Mouse (Mus musculus): ENCODE measurements around the gene Fermt2.

Fermt2 gene

GRCm38 (mm10) chr14:45529411-45530363 is at the start of gene Fermt2:
Fermt2 (minus strand) TSS chr14:45530118.
- peak; percentile 11 to 22 for DNase-seq (ENCODE audit: low spot score in 2 of 2)

GRCm38 (mm10) chr14:45566066-45566937 is 36.4 kb upstream of the Fermt2 start:
- peak; percentile 12 to 41 for DNase-seq (ENCODE audit: low spot score in 2 of 2)

GRCm38 (mm10) chr14:45565216-45566065 is 35.5 kb upstream of the Fermt2 start:
- DNase-seq (ENCODE audit: low spot score in 2 of 2), result no peak

DNA sequence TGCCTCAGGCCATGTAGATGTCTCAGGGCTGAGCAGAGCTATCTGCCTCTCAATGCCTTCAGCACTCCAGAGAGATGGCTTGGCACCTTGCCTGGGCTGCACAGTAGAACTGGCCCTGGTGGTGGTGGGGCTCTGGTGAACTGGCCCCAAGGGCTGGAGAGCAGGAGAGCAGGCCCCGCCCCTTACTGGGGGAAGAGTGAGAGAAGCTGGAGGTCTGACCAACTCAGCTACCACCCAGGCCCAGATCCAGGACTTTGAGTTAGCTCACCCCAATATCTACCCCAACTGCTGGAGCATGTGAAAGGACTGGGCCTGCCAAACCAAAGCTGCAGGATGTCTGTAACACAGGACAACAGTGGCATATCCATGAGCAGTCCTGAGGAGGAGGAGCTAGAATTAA is 33.7 kb upstream of the Fermt2 start:
- DNase-seq (ENCODE audit: low spot score in 2 of 2), result no peak

- no peak for DNase-seq (ENCODE audit: low spot score in 2 of 2)
These were observed 31.8 kb upstream of the Fermt2 start for GRCm38 (mm10) chr14:45561681-45562080.

- no peak for DNase-seq (ENCODE audit: low spot score in 2 of 2)
These were observed 29.1 kb upstream of the Fermt2 start for GRCm38 (mm10) chr14:45559018-45559417.

GRCm38 (mm10) chr14:45554336-45554735 is 24.4 kb upstream of the Fermt2 start:
- DNase-seq (ENCODE audit: low spot score in 2 of 2), result no peak

DNA sequence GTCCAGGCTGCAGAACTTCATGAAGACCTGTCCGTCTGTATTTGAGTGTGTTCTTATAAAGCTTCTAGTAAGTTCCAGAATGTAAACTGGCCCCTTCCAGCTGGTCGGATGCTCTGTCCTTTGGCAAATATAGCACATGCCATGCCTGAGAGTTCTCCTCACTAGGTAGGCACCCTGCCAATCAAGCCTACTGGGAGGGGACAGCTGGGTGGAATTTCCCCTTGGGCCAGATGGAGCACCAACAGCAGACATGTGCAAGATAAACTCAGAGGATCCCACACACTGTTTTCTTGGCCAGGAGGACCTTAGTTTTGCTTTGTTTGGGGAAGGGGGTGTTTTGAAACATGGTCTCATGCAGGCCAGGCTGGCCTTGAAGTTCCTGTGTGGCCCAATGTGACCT is 23.9 kb upstream of the Fermt2 start:
- no peak for DNase-seq (ENCODE audit: low spot score in 2 of 2)

DNA sequence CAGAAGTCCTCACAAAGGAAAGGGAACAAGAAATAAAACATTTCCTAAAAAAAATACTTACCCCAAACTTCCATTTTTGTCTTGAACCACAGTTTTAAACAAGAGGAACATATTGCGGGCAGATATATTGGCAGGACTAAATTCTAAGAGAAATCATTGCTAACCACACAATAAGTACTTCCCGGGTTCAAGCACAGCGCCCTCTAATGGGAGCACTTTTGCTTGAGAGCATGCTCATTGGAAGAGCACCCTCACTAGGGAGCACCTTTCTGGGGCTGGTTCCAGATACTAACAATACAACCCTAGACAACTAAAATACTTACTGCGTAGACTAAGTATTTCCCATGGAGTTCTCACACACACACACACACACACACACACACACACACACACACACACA is 22.5 kb upstream of the Fermt2 start:
- DNase-seq (ENCODE audit: low spot score in 2 of 2), result no peak

- DNase-seq (ENCODE audit: low spot score in 2 of 2), result no peak
These were observed 21.3 kb upstream of the Fermt2 start for GRCm38 (mm10) chr14:45551121-45551768.

DNA sequence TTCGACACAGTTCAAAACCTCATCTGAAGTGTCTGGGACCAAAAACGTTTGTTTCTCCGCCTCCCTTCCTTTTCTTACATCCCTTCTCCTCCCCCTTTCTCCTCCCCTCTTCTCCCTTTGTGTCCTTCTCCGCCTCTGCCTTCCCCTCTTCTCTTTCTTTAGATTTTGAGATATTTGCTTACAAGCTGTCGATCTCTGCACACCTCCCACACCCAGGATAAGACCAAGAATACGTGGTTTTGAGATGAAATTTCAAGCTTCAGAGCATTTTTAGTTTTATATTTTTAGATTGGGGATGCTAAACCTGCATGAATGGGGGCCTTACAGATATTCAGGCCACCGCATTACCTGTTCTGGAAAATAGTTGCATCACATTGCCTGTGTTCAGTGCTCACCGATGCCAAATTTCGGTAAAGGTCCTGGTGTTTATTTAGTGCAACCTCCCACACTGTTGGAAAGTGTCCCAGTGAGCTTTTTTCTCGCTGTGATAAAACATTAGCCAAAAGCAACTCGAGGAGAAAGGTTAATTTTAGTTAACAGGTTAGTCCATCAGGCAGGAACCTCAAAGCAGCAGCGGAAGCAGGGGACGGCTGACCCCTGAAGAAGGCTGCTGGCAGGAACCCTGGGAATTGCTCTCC is 20.2 kb upstream of the Fermt2 start:
- DNase-seq (ENCODE audit: low spot score in 2 of 2), result no peak

DNA sequence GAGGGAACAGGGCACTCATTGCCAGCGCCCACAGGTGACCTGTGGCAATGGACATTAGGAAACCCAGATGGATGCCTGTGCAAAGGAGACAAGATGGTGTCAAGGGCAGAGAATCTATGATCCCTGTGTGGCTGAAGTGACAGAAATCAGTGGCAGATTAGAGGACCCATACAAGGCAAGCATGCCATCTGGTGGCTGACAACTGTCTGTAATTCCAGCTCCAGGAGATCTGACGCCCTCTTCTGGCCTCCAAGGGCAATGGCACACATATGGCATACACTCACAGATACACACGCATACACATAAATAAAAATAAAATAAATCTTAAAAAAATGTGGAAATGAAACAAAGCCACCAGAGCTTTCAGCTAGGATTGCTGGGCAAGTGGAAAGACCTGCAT is 18.2 kb upstream of the Fermt2 start:
- no peak for DNase-seq (ENCODE audit: low spot score in 2 of 2)

DNA sequence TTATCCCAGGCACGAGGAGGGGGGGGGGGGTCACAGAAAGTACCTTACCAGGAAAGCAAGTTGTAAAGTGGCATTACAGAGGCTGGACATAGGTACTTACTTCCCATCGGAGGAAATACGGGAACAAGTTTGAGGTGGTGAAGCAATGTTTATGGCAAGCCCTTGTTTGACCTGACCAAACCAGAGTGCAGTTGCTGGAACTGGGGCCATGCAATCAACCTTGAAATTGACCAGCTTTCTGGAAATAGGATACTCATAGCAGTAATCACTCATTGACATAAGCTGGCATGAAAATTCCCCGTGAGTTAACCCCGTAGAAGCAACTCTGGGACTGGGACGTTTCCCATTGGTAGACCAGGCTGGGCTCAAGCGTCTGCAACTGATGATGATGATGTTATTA is 15.0 kb upstream of the Fermt2 start:
- no peak for DNase-seq (ENCODE audit: low spot score in 2 of 2)

GRCm38 (mm10) chr14:45544026-45544425 is 14.1 kb upstream of the Fermt2 start:
- no peak for DNase-seq (ENCODE audit: low spot score in 2 of 2)

GRCm38 (mm10) chr14:45539659-45540468 is 9.9 kb upstream of the Fermt2 start:
- peak in 1 of 2 experiments; percentile 17 for DNase-seq (ENCODE audit: low spot score in 2 of 2)

DNA sequence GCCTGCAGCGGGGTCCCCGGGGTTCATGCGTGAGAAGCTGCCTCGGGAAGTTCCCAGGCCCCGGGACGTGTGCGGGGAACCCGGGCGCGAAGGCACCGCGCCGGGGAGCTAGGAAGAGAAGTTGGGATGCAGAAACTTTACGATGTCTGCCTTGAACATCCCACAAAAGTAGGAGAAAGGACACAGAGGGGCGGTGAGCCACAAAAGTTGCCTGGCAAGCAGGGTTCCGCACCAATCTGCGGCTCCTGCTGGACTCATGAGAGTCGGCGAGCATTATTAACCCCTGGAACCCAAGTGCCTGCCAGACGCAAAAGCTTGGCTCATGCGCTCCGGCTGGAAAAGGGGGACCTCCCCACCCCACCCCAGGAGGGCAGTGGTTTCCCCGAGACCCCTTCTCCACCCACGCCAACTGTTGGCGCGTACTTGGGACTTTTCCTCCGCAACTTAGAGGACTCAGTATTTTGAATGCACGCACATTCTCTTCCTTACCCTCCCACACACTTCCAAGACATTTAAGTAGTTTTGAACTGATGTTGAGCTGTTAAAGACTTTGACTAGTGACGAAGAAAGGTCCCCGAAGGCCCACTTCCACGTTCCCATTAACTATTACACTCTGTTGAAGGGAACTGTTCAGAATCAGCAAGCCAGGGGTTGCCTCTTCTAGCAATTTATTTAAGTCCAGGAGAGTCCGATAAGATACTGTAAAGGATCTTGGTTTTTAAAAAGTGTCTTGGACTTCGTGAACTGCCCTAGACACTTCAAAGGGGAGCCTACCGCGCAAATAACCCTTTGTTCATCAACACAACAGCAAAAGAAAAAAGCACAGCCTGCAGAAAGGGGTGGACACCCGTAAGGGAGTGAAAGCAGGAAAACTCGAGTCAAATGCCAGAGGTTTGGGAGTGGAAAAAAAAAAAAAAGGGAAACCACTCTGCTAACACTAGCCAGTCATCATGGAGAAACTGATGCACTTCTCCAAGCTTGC is 737 bp upstream of the Fermt2 start:
- no peak for DNase-seq (ENCODE audit: low spot score in 2 of 2)

GRCm38 (mm10) chr14:45528861-45529260 is 1.1 kb downstream of the Fermt2 start:
- DNase-seq (ENCODE audit: low spot score in 2 of 2), result no peak

GRCm38 (mm10) chr14:45515771-45516170 is 14.1 kb downstream of the Fermt2 start:
- no peak for DNase-seq (ENCODE audit: low spot score in 2 of 2)
